Mouse (Mus musculus): ENCODE data around the gene Tmc4.
"Not testable (repeated sequence)": the region's sequence is repeated elsewhere in the genome, so short reads cannot be mapped to it uniquely, and the experiment has no call there.

- not testable (repeated sequence) for TF ChIP-seq CTCF (IDR thresholded peaks at IDR 0.05; ENCODE audit: low read depth, low read length); POLR2A (IDR thresholded peaks at IDR 0.05; ENCODE audit: borderline replicate concordance, low read depth, low read length)
Measured at GRCm38 (mm10) chr7:3708447-3708980, 31.2 kb upstream of the Tmc4 start.

All from bone marrow macrophage, adult 2 months (primary cell).